Mouse (Mus musculus): ENCODE data around the gene Ugt1a7c. TPM values are rescaled to one million over a fixed set of nuclear protein-coding genes. Genes with fewer than 3 reads are reported as not detected.

Ugt1a7c gene
- polyA plus RNA-seq, 1 experiment, result not detected

DNA sequence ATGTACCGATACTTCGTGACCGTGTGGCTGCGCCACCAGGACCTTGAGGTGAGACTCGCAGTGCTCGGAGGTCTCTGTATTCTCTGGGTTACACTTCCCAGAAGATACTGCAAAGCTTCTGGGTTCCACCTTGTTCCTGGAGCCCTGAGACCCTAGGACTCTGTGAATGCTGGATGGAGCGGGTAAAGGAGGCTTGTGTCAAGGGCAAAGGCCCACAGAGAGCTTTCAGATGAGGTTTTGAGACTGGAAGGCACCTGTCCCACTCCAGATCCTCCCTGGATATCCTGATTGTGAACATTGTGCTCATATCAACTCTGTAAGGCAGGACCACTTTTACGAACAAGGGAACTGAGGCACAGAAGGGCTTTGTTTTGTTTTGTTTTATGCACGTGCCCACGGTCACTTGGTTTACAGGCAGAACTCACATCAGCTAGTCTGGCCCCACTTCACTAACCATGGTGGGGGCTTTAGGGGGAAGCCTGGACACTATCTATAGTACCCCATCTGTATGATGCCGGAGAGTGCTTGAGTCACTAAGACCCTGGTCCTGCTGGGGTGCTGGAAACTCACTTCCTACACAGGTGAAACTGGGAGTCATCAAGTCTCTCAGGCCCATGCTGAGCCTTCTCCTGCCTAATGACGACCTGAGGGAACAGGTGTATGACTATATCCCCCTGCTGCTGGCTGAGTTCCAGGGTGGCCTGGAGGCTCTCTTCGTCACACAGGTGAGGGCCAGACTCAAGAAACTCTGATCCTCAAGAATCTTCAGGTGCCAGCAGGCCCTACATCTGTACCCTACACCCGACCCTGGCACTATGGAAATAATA lies 138.8 kb downstream of the Ugt1a7c start:
- H3K4me1 ChIP-seq (ENCODE audit: control insufficient read depth, insufficient read depth, low read length), result no peaks in the 10 kb centered on the region
- TF ChIP-seq CTCF (IDR thresholded peaks at IDR 0.05; ENCODE audit: insufficient read depth, low read depth, low read length) (no peak), POLR2A (IDR thresholded peaks at IDR 0.05; ENCODE audit: insufficient read depth, low read depth, low read length) (no peak)
- WGBS, result 70% methylated on average over 14 of the region's 14 CpGs
- H3K27ac ChIP-seq (ENCODE audit: insufficient read depth, low read depth, low read length), result no peak overlapping the region
- H3K4me3 ChIP-seq (ENCODE audit: insufficient read depth, low read depth, low read length), result no peak overlapping the region

DNA sequence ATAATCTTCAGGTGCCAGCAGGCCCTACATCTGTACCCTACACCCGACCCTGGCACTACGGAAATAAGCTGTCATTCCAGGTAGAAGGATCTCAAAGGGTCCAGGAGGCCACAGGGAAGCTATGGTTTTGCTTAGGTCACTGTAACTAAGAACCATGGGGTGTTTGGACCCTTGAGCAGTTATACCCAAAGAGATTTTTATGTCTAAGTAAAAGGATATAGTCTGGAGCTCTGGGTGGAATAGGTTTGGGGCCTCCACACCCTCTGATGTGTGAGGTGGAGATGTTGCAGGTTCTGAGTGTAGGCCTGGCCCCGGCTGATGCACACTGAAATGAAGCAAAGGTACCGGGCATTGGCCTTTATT lies 139.4 kb downstream of the Ugt1a7c start:
- Histone ChIP-seq H3K4me3 (ENCODE audit: insufficient read depth, low read depth, low read length) (no peak overlapping the region), H3K4me1 (ENCODE audit: control insufficient read depth, insufficient read depth, low read length) (no peaks in the 10 kb centered on the region), H3K27ac (ENCODE audit: insufficient read depth, low read depth, low read length) (no peak overlapping the region)
- TF ChIP-seq POLR2A (IDR thresholded peaks at IDR 0.05; ENCODE audit: insufficient read depth, low read depth, low read length), result no peak
- TF ChIP-seq CTCF (IDR thresholded peaks at IDR 0.05; ENCODE audit: insufficient read depth, low read depth, low read length), result no peak
- 63% methylated on average over 4 of the region's 4 CpGs for WGBS

DNA sequence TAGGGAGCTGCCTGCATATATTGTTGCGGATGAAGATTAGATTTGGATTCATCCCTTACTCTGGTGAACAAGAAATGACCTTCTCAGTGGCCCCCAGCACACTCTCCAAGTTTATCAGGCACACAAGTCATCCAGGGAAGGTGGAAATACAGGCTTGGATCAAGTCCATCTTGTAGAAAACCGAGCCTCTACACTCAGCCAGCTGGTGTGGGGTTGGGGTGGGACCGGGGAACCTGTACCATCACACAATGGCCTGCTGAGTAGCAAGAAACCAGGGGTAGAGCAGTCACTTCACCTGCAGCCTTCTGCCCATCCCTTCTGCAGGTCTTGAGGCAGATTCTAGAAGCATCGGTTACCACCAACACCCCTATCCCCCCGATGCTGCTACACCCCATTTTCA lies 139.8 kb downstream of the Ugt1a7c start:
- no peaks in the 10 kb centered on the region for H3K4me1 ChIP-seq (ENCODE audit: control insufficient read depth, insufficient read depth, low read length)
- no peak overlapping the region for H3K4me3 ChIP-seq (ENCODE audit: insufficient read depth, low read depth, low read length)
- TF ChIP-seq POLR2A (IDR thresholded peaks at IDR 0.05; ENCODE audit: insufficient read depth, low read depth, low read length) (no peak), CTCF (IDR thresholded peaks at IDR 0.05; ENCODE audit: insufficient read depth, low read depth, low read length) (no peak)
- H3K27ac ChIP-seq (ENCODE audit: insufficient read depth, low read depth, low read length), result no peak overlapping the region
- 39% methylated on average over 5 of the region's 5 CpGs for WGBS

DNA sequence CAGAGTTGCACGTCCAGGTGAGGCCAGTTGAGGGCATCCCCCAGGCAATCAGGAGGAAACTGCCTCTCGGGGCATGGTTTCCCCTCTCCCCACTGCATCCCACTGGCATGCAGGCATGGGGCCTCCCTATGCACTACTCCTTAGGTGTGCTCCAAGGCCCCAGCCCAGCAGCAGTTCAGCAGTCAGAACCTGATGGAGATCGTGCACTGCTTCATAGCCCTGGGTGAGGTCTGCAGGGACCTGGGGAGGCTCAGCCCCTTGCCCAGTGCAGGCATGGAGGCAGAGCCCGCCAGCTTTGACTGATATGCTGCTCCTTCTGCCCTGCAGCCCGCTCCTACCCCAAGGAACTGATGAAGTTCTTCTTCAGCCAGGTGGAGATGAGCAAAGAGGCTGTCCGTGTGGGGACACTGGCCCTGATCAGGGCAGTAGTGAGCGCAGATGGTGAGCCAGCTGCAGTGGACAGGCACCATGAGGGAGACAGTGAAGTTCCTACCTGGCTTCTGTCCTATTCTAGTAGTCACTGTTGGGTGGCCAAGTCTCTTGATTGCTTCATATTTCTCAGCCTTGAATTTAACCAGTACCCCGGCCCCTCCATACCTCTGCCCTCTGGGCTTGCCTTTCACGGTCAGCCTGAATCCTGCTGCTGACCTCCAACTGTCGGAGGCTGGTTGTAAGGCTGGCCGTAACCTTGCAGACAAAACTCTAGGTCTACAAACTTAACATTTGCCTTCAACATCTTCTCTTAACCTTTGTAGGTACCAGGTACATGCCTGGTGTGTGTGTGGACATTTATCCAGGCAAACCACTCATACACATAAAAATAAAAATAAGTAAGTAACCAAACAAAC lies 140.4 kb downstream of the Ugt1a7c start:
- 64% methylated on average over 11 of the region's 11 CpGs for WGBS
- H3K4me3 ChIP-seq (ENCODE audit: insufficient read depth, low read depth, low read length), result no peak overlapping the region
- no peaks in the 10 kb centered on the region for H3K4me1 ChIP-seq (ENCODE audit: control insufficient read depth, insufficient read depth, low read length)
- H3K27ac ChIP-seq (ENCODE audit: insufficient read depth, low read depth, low read length), result no peak overlapping the region
- TF ChIP-seq POLR2A (IDR thresholded peaks at IDR 0.05; ENCODE audit: insufficient read depth, low read depth, low read length) (no peak), CTCF (IDR thresholded peaks at IDR 0.05; ENCODE audit: insufficient read depth, low read depth, low read length) (no peak)

DNA sequence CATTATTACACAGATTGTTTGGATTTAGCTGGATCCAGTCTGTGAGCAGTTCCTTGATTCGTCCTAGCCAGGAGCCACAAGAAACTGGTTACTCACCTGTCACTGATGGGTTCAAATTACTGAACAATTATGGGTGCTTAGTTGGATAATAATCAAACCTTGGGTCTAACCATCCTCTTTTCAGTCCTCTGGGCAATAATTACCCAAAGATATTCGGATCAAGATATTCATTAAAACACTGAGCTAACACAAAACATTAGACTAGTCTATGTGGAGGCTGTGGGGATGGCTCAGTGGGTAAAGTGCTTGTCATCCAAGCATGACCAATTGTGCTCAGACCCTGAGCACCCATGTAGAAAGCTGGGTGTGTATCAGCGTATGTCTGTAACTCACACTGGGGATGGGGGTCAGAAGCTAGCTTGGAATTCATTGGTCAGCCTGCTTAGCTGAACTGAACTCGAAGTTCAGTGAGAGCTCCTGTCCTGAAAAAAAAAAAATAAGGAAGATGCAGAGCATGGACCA lies 141.1 kb downstream of the Ugt1a7c start:
- Histone ChIP-seq H3K27ac (ENCODE audit: insufficient read depth, low read depth, low read length) (no peak overlapping the region), H3K4me3 (ENCODE audit: insufficient read depth, low read depth, low read length) (no peak overlapping the region), H3K4me1 (ENCODE audit: control insufficient read depth, insufficient read depth, low read length) (no peaks in the 10 kb centered on the region)
- TF ChIP-seq CTCF (IDR thresholded peaks at IDR 0.05; ENCODE audit: insufficient read depth, low read depth, low read length), result no peak
- TF ChIP-seq POLR2A (IDR thresholded peaks at IDR 0.05; ENCODE audit: insufficient read depth, low read depth, low read length), result no peak
- 58% methylated on average over 4 of the region's 4 CpGs for WGBS

DNA sequence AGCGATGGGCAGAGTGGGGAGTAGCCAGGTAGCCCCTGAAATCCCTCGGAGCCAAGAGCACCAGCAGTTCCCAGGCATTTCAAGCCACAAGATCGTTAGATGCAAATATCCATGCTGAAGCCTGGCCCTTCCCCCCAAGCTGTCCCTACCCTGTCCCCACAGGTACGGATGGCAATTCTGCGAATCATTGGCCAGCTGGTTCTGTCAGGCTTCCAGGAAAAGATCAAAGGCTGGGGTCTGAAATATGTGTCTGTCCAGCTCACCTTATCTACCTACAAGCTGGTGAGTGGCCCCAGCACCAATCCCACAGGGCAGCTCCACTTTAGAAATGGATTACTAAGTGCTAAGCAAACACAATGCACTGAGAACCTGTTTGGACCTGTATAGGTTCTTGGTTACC lies 142.4 kb downstream of the Ugt1a7c start:
- H3K4me1 ChIP-seq (ENCODE audit: control insufficient read depth, insufficient read depth, low read length), result no peaks in the 10 kb centered on the region
- WGBS, result 80% methylated on average over 5 of the region's 5 CpGs
- no peak overlapping the region for H3K4me3 ChIP-seq (ENCODE audit: insufficient read depth, low read depth, low read length)
- TF ChIP-seq POLR2A (IDR thresholded peaks at IDR 0.05; ENCODE audit: insufficient read depth, low read depth, low read length) (no peak), CTCF (IDR thresholded peaks at IDR 0.05; ENCODE audit: insufficient read depth, low read depth, low read length) (no peak)
- no peak overlapping the region for H3K27ac ChIP-seq (ENCODE audit: insufficient read depth, low read depth, low read length)

DNA sequence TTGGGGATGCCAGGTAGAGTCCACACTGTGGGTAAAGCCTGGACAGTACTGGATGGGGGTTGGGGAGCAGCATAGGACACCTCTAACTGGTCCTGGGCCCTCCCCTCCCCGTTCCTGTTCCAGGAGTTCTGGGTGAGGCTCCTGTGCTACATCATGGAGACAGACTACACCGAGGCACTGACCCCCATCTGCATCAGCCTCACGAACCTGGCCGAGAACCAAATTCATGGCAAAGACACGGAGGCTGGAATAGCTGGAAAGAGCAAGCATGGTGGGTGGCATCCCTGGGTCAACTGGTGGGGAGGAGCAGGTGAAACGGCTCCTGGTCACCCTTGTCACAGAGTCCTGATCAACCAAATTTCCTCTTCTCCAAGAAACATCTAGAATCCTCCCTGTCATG lies 143.9 kb downstream of the Ugt1a7c start:
- TF ChIP-seq CTCF (IDR thresholded peaks at IDR 0.05; ENCODE audit: insufficient read depth, low read depth, low read length), result no peak
- TF ChIP-seq POLR2A (IDR thresholded peaks at IDR 0.05; ENCODE audit: insufficient read depth, low read depth, low read length), result no peak

DNA sequence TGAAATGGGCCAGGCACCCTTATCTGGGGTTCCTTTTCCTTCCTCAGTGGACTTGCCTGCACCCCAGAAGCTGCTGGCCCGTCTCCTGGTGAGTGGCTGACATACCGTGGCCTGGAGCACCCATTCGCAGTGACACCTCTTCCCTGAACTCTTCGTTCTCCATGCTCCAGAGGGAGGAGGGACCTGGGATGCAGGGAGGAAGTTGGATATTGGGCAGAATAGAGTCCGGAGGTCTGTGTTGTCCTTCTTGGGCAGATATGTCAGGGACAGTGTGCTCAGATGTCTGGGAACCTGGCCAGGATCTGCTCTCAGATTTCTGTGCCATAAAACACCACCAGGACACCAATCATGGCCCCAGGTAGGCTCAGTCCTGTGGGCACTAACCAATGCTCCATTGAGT lies 145.2 kb downstream of the Ugt1a7c start:
- Histone ChIP-seq H3K4me3 (ENCODE audit: insufficient read depth, low read depth, low read length) (no peak overlapping the region), H3K4me1 (ENCODE audit: control insufficient read depth, insufficient read depth, low read length) (no peaks in the 10 kb centered on the region), H3K27ac (ENCODE audit: insufficient read depth, low read depth, low read length) (no peak overlapping the region)
- no peak for TF ChIP-seq CTCF (IDR thresholded peaks at IDR 0.05; ENCODE audit: insufficient read depth, low read depth, low read length)
- TF ChIP-seq POLR2A (IDR thresholded peaks at IDR 0.05; ENCODE audit: insufficient read depth, low read depth, low read length), result no peak
- WGBS, result 76% methylated on average over 5 of the region's 5 CpGs

More for the DNA sequence above, 143.9 kb downstream of the Ugt1a7c start:
- no peak overlapping the region for H3K27ac ChIP-seq (ENCODE audit: insufficient read depth, low read depth, low read length)
- 75% methylated on average over 6 of the region's 6 CpGs for WGBS
- no peak overlapping the region for H3K4me3 ChIP-seq (ENCODE audit: insufficient read depth, low read depth, low read length)
- H3K4me1 ChIP-seq (ENCODE audit: control insufficient read depth, insufficient read depth, low read length), result no peaks in the 10 kb centered on the region

DNA sequence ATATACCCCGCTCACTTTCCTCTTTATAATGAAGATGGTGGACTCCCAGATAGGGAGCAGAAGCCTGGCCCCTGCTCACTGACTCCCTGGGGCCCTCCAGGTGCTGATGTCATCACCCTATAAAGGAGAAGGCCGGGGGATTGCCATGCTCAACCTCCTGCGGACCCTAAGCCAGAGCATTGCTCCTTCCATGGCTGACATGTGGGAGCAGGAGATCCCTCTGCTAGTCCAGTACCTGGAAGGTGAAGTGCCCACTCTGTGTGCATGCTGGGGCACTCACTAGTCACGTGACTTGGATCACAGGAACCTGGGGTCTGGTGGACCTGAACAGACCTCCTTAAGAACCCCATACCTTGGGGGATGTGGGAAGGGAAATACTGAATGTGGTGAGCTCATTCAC lies 145.7 kb downstream of the Ugt1a7c start:
- Histone ChIP-seq H3K4me3 (ENCODE audit: insufficient read depth, low read depth, low read length) (no peak overlapping the region), H3K27ac (ENCODE audit: insufficient read depth, low read depth, low read length) (no peak overlapping the region), H3K4me1 (ENCODE audit: control insufficient read depth, insufficient read depth, low read length) (no peaks in the 10 kb centered on the region)
- TF ChIP-seq CTCF (IDR thresholded peaks at IDR 0.05; ENCODE audit: insufficient read depth, low read depth, low read length) (no peak), POLR2A (IDR thresholded peaks at IDR 0.05; ENCODE audit: insufficient read depth, low read depth, low read length) (no peak)
- WGBS, result 71% methylated on average over 4 of the region's 4 CpGs
